Mouse (Mus musculus): ENCODE data around the gene Kcnmb1.

The Kcnmb1 gene

GRCm38 (mm10) chr11:33944786-33945328 is 18.0 kb upstream of the Kcnmb1 start:
- no peak for DNase-seq

GRCm38 (mm10) chr11:33946501-33946900 is 16.3 kb upstream of the Kcnmb1 start:
- no peak for DNase-seq

GRCm38 (mm10) chr11:33951155-33951554 is 11.7 kb upstream of the Kcnmb1 start:
- DNase-seq, result no peak

- DNase-seq, result no peak
Measured at GRCm38 (mm10) chr11:33951684-33952625, 10.9 kb upstream of the Kcnmb1 start.

GRCm38 (mm10) chr11:33955982-33956381 is 6.8 kb upstream of the Kcnmb1 start:
- DNase-seq, result no peak

GRCm38 (mm10) chr11:33956623-33957022 is 6.2 kb upstream of the Kcnmb1 start:
- no peak for DNase-seq

- no peak for DNase-seq
Measured at GRCm38 (mm10) chr11:33957595-33957994, 5.2 kb upstream of the Kcnmb1 start.

GRCm38 (mm10) chr11:33958713-33959112 is 4.1 kb upstream of the Kcnmb1 start:
- peak; percentile 60 for DNase-seq

GRCm38 (mm10) chr11:33962178-33962577 is 635 bp upstream of the Kcnmb1 start:
- DNase-seq, result no peak

GRCm38 (mm10) chr11:33965380-33965779 is 2.6 kb downstream of the Kcnmb1 start:
- no peak for DNase-seq

- no peak for DNase-seq
Measured at GRCm38 (mm10) chr11:33967708-33968107, 4.9 kb downstream of the Kcnmb1 start.

GRCm38 (mm10) chr11:33969199-33969598 is 6.4 kb downstream of the Kcnmb1 start:
- peak; percentile 31 for DNase-seq

GRCm38 (mm10) chr11:33972114-33972513 is 9.3 kb downstream of the Kcnmb1 start:
- DNase-seq, result no peak

- DNase-seq, result no peak
Measured at GRCm38 (mm10) chr11:33974341-33975040, 11.7 kb downstream of the Kcnmb1 start.

- peak; percentile 36 for DNase-seq
Measured at GRCm38 (mm10) chr11:33975121-33975520, 12.3 kb downstream of the Kcnmb1 start.

GRCm38 (mm10) chr11:33980146-33980545 is 17.3 kb downstream of the Kcnmb1 start:
- no peak for DNase-seq

- DNase-seq, result no peak
Measured at GRCm38 (mm10) chr11:33986525-33986924, 23.7 kb downstream of the Kcnmb1 start.

- no peak for DNase-seq
Measured at GRCm38 (mm10) chr11:33990002-33990401, 27.2 kb downstream of the Kcnmb1 start.

- peak; percentile 13 for DNase-seq
Measured at GRCm38 (mm10) chr11:33992938-33993337, 30.1 kb downstream of the Kcnmb1 start, which contains the start of gene Kcnip1. TSS of gene Kcnip1 (minus strand) at chr11:33993152.

GRCm38 (mm10) chr11:33993496-33993895 is 30.7 kb downstream of the Kcnmb1 start:
- no peak for DNase-seq

- DNase-seq, result no peak
Measured at GRCm38 (mm10) chr11:33998244-33998643, 35.4 kb downstream of the Kcnmb1 start.

GRCm38 (mm10) chr11:34000416-34000815 is 37.6 kb downstream of the Kcnmb1 start:
- DNase-seq, result no peak

GRCm38 (mm10) chr11:34001938-34002592 is 39.3 kb downstream of the Kcnmb1 start:
- peak; percentile 62 for DNase-seq
